Mouse (Mus musculus) CH12.LX (cell line): ENCODE results near the gene Vdr.

ENCODE experiments used
- CHD2 ChIP-seq: IDR thresholded peaks from 2 replicates; pipeline ENCODE4 v1.6.1; 2011; ENCODE audit warnings: low read length, improper control_type of control experiment
- CTCF ChIP-seq, 2 experiments: IDR thresholded peaks in 1 of 2; conservative IDR thresholded peaks in 1 of 2; 2 replicates each; pipeline ENCODE4 v1.5.1; 2011 to 2012; ENCODE audit warnings: low read depth in 2 of 2, low read length in 2 of 2, improper control_type of control experiment in 1 of 2, inconsistent platforms in 1 of 2, mild to moderate bottlenecking in 1 of 2, moderate library complexity in 1 of 2
- EP300 ChIP-seq: IDR thresholded peaks from 2 replicates; pipeline ENCODE4 v1.6.1; 2011; ENCODE audit warnings: low read length, improper control_type of control experiment
- JUN ChIP-seq: IDR thresholded peaks from 2 replicates; pipeline ENCODE4 v1.6.1; 2011; ENCODE audit warnings: low read depth, mild to moderate bottlenecking, low read length, improper control_type of control experiment, moderate library complexity; ENCODE audit not compliant: insufficient read depth
- KAT2A ChIP-seq: IDR thresholded peaks from 2 replicates; pipeline ENCODE4 v1.6.1; 2012; ENCODE audit warnings: low read length, improper control_type of control experiment, inconsistent platforms; ENCODE audit not compliant: insufficient replicate concordance
- MAFK ChIP-seq: IDR thresholded peaks from 2 replicates; pipeline ENCODE4 v1.6.1; 2011; ENCODE audit warnings: low read length, improper control_type of control experiment; ENCODE audit not compliant: insufficient replicate concordance
- MEF2A ChIP-seq: IDR thresholded peaks from 2 replicates; pipeline ENCODE4 v1.6.1; 2014; ENCODE audit warnings: low read depth, mild to moderate bottlenecking, inconsistent platforms, low read length, improper control_type of control experiment, borderline replicate concordance
- MYC ChIP-seq: IDR thresholded peaks from 2 replicates; pipeline ENCODE4 v1.6.1; 2011; ENCODE audit warnings: low read depth, mild to moderate bottlenecking, improper control_type of control experiment, low read length
- POLR2A ChIP-seq: IDR thresholded peaks from 2 replicates; pipeline ENCODE4 v1.6.1; 2011; ENCODE audit warnings: low read depth, mild to moderate bottlenecking, improper control_type of control experiment, low read length
- RCOR1 ChIP-seq: conservative IDR thresholded peaks from 2 replicates; pipeline ENCODE4 v1.6.1; 2012; ENCODE audit warnings: low read depth, mild to moderate bottlenecking, inconsistent platforms, low read length, improper control_type of control experiment
- TCF12 ChIP-seq: IDR thresholded peaks from 2 replicates; pipeline ENCODE4 v1.6.1; 2014; ENCODE audit warnings: low read depth, mild to moderate bottlenecking, inconsistent platforms, low read length, improper control_type of control experiment
- USF2 ChIP-seq: conservative IDR thresholded peaks from 2 replicates; pipeline ENCODE4 v1.6.1; 2011; ENCODE audit warnings: low read depth, low read length, improper control_type of control experiment
- ZNF384 ChIP-seq: IDR thresholded peaks from 2 replicates; pipeline ENCODE4 v1.6.1; 2012; ENCODE audit warnings: low read depth, low read length, improper control_type of control experiment, inconsistent platforms

DNA sequence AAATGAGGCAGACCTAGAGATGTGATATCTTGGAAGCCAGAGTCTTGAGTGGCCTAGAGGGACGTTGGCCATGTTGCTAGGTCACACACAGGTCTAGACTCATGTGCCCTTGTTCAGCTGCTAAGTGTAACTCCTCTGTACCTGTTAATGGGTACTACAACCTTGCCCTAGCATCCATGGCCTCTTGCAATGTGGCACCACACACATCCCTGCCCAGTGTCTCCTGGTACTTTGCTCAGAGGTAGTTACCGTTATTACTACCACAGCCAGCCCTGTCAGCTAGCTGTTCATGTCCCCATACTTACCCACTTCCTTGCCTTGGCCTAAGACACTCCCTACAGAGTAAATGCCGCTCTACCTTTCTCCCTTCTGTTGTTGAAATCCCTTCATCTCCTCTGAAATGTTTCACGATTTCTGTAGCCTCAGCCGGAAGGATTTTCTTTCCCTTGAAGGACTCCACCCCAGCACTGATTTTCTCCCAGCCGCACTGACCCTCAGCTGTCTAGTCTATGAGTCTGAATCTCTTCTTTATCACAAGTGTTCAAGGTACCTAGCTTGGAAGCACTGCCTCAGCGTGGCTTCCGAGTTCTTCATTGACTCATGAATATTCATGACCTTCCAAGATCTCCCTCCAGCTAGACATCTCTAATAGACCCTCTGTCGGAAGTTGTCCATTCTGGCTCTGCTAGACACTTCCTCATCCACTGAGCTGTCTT is 77.5 kb downstream of the Vdr start:
- no peak for TF ChIP-seq MEF2A
- TF ChIP-seq CTCF (conservative IDR thresholded peaks at IDR 0.05 in 1 of 2, IDR thresholded peaks at IDR 0.05 in 1 of 2; ENCODE audit: low read depth in 2 of 2, low read length in 2 of 2) = no peak
- no peak for TF ChIP-seq KAT2A
- no peak for TF ChIP-seq MAFK
- no peak for TF ChIP-seq JUN
- TF ChIP-seq POLR2A = no peak
- TF ChIP-seq TCF12 = no peak
- TF ChIP-seq USF2 = no peak
- no peak for TF ChIP-seq MYC
- TF ChIP-seq RCOR1 = no peak
- no peak for TF ChIP-seq ZNF384
- TF ChIP-seq EP300 = no peak
- no peak for TF ChIP-seq CHD2
